Mouse (Mus musculus) heart, embryonic 15.5 days (tissue): Measurements from ENCODE around the gene Cep350. TPM values are rescaled to one million over a fixed set of nuclear protein-coding genes. Genes with fewer than 3 reads are reported as not detected.
"Not testable (repeated sequence)": the region's sequence is repeated elsewhere in the genome, so short reads cannot be mapped to it uniquely, and the experiment has no call there.

ENCODE experiments used
- ATAC-seq: fragments of 200-750 bp; cut with Nextera tagmentation; replicated peaks from 2 replicates; pipeline ENCODE4 v1.8.0; 2017; ENCODE audit warnings: low read depth, moderate TSS enrichment; ENCODE audit not compliant: insufficient number of reproducible peaks, insufficient read depth, low FRiP score
- H3K27ac ChIP-seq: fragments of 300-500 bp; sonication (generic); 2 replicates; pipeline ENCODE4 v1.5.1; 2015; ENCODE audit warnings: mild to moderate bottlenecking, inconsistent platforms
- H3K27me3 ChIP-seq: fragments of 300-500 bp; sonication (generic); 2 replicates; pipeline ENCODE4 v1.6.1; 2015; ENCODE audit warnings: inconsistent platforms
- H3K36me3 ChIP-seq: fragments of 300-500 bp; sonication (generic); 2 replicates; pipeline ENCODE4 v1.6.1; 2015; ENCODE audit warnings: mild to moderate bottlenecking, inconsistent platforms
- H3K4me1 ChIP-seq: fragments of 300-500 bp; sonication (generic); replicated peaks from 2 replicates; pipeline ENCODE4 v1.6.1; 2015; ENCODE audit warnings: inconsistent platforms
- H3K4me2 ChIP-seq: fragments of 300-500 bp; sonication (generic); 2 replicates; pipeline ENCODE4 v1.6.1; 2015; ENCODE audit warnings: inconsistent platforms, mild to moderate bottlenecking, moderate library complexity
- H3K4me3 ChIP-seq: fragments of 300-500 bp; sonication (generic); 2 replicates; pipeline ENCODE4 v1.5.1; 2015; ENCODE audit warnings: mild to moderate bottlenecking, inconsistent platforms
- H3K9ac ChIP-seq: fragments of 300-500 bp; sonication (generic); 2 replicates; pipeline ENCODE4 v1.6.1; 2015; ENCODE audit warnings: mild to moderate bottlenecking, inconsistent platforms
- H3K9me3 ChIP-seq: fragments of 300-500 bp; sonication (generic); replicated peaks from 2 replicates; pipeline ENCODE4 v1.6.1; 2016; ENCODE audit warnings: inconsistent platforms
- WGBS: fragments of 180-500 bp; shearing (Covaris S2); methylation state at CpG from one replicate; pipeline ENCODE4 v1.1.7; 2015; ENCODE audit warnings: mixed read lengths; 5-methylcytosine and 5-hydroxymethylcytosine counted together
- polyA plus RNA-seq: library from polyadenylated mRNA; unstranded; fragments of >200 nt; fragmentation: Nextera tagmentation; extraction: Ambion mirVana; gene quantifications from 2 replicates; pipeline ENCODE4 v1.2.1, GENCODE M21; 2015

The Cep350 gene
- polyA plus RNA-seq, 1 experiment from 2014 or later: 6.8 TPM

- not testable (repeated sequence) for H3K9ac ChIP-seq, H3K4me2 ChIP-seq, H3K4me1 ChIP-seq, ATAC-seq, H3K4me3 ChIP-seq, H3K27me3 ChIP-seq, H3K27ac ChIP-seq, H3K9me3 ChIP-seq
- 77% methylated on average over 3 of the region's 3 CpGs for WGBS
- H3K36me3 ChIP-seq: peaks cover 39% of the 10 kb centered on the region
Observed at GRCm38 (mm10) chr1:155882646-155883231, 90.3 kb downstream of the Cep350 start.

- H3K27me3 ChIP-seq: no peaks in the 10 kb centered on the region
- no peak for ATAC-seq
- peaks cover 55% of the 10 kb centered on the region for H3K36me3 ChIP-seq
Observed at GRCm38 (mm10) chr1:155879596-155879995, 93.5 kb downstream of the Cep350 start.

DNA sequence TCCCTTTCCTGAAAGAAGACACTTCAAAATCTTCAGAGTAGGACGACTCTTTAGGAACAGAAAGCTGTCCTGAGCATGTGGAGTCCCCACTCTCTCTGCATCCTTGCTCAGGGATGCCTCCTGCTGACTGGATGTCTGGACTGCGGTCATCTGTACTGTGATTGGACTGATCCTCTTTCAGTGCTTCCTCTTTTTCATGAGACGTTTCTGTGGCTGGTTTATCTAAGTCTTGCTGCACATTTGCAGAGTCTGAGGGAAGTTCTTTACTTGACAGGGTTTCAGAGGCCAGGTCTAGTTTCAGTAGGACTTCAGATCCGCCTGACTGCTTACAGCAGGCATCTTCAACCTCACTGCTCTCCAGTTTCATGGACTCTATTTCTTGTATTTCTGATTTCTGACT is 110.1 kb downstream of the Cep350 start:
- H3K9me3 ChIP-seq: no peaks in the 10 kb centered on the region
- no peaks in the 10 kb centered on the region for H3K4me1 ChIP-seq
- no peaks in the 10 kb centered on the region for H3K27me3 ChIP-seq
- WGBS: 60% methylated on average over 4 of the region's 4 CpGs
- no peak overlapping the region for H3K9ac ChIP-seq
- H3K4me3 ChIP-seq: no peak overlapping the region
- ATAC-seq: no peak
- H3K4me2 ChIP-seq: no peak overlapping the region
- H3K27ac ChIP-seq: no peak overlapping the region
- H3K36me3 ChIP-seq: peaks cover 76% of the 10 kb centered on the region

More at GRCm38 (mm10) chr1:155879596-155879995, 93.5 kb downstream of the Cep350 start:
- Histone ChIP-seq H3K4me1 (no peaks in the 10 kb centered on the region), H3K4me2 (no peak overlapping the region), H3K27ac (no peak overlapping the region), H3K9ac (no peak overlapping the region), H3K9me3 (no peaks in the 10 kb centered on the region), H3K4me3 (no peak overlapping the region)
- WGBS: 91% methylated on average over 3 of the region's 3 CpGs

GRCm38 (mm10) chr1:155854926-155855702 is 117.9 kb downstream of the Cep350 start:
- WGBS: 80% methylated on average over 7 of the region's 7 CpGs
- Histone ChIP-seq H3K4me2 (no peak overlapping the region), H3K4me1 (no peaks in the 10 kb centered on the region), H3K4me3 (no peak overlapping the region), H3K27me3 (no peaks in the 10 kb centered on the region), H3K27ac (no peak overlapping the region), H3K36me3 (peaks cover 52% of the 10 kb centered on the region), H3K9ac (no peak overlapping the region), H3K9me3 (no peaks in the 10 kb centered on the region)
- no peak for ATAC-seq

DNA sequence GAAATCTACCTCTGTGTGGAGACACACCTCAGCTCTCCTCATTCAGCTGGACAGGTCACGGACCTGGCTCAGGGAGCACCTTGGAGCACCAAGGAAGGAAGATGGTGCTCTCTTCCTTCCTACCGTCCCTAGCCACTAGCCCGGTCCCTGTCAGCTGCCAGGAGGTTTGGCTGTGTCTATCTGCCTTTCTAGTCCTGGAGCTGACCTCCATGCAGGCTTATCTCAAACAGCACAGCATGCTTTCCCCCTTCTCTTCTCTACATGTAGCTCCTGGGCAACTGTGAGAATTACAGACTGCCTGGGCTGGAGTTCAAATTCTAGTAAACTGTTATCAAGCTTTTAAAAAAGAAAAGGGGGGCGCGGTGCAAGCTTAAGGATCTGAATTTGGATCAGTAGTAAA is 120.0 kb downstream of the Cep350 start:
- 88% methylated on average over 5 of the region's 5 CpGs for WGBS
- Histone ChIP-seq H3K27ac (no peak overlapping the region), H3K36me3 (peaks cover 49% of the 10 kb centered on the region), H3K4me2 (no peak overlapping the region), H3K27me3 (no peaks in the 10 kb centered on the region), H3K4me3 (no peak overlapping the region), H3K9me3 (no peaks in the 10 kb centered on the region), H3K9ac (no peak overlapping the region), H3K4me1 (no peaks in the 10 kb centered on the region)
- no peak for ATAC-seq

DNA sequence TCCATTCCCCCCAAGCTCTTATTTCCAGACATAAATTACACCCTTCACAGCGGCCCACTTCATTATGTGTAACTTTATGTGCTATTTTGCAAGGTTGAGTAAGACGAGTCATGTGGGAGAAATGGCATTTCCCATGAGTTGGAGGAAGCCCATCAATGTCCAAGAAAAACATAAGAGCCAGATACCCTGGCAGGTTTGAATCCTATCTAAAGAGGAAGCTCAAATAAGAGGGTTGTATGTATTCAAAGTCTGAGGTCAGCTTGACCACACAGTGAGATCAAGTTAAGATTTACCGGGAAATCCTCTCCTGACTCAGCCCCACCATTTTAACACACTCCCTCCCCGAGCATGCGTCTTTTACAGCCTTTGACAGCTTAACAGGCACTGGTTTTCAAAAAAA is 128.8 kb downstream of the Cep350 start:
- H3K9me3 ChIP-seq: no peaks in the 10 kb centered on the region
- no peak overlapping the region for H3K9ac ChIP-seq
- H3K4me1 ChIP-seq: peaks cover 10% of the 10 kb centered on the region; the same call in 1 of the 2 replicates
- ATAC-seq: no peak
- H3K27ac ChIP-seq: no peak overlapping the region
- no peak overlapping the region for H3K4me3 ChIP-seq
- H3K4me2 ChIP-seq: no peak overlapping the region
- WGBS: 67% methylated on average over 5 of the region's 5 CpGs
- no peaks in the 10 kb centered on the region for H3K27me3 ChIP-seq
- peaks cover 27% of the 10 kb centered on the region for H3K36me3 ChIP-seq

GRCm38 (mm10) chr1:155843538-155843937 is 129.5 kb downstream of the Cep350 start:
- 60% methylated on average over 4 of the region's 4 CpGs for WGBS
- peaks cover 24% of the 10 kb centered on the region for H3K36me3 ChIP-seq
- H3K4me2 ChIP-seq: no peak overlapping the region
- ATAC-seq: no peak
- no peak overlapping the region for H3K27ac ChIP-seq
- H3K27me3 ChIP-seq: no peaks in the 10 kb centered on the region
- H3K9me3 ChIP-seq: no peaks in the 10 kb centered on the region
- no peak overlapping the region for H3K9ac ChIP-seq
- H3K4me3 ChIP-seq: no peak overlapping the region
- H3K4me1 ChIP-seq: peaks cover 10% of the 10 kb centered on the region; the same call in 1 of the 2 replicates

DNA sequence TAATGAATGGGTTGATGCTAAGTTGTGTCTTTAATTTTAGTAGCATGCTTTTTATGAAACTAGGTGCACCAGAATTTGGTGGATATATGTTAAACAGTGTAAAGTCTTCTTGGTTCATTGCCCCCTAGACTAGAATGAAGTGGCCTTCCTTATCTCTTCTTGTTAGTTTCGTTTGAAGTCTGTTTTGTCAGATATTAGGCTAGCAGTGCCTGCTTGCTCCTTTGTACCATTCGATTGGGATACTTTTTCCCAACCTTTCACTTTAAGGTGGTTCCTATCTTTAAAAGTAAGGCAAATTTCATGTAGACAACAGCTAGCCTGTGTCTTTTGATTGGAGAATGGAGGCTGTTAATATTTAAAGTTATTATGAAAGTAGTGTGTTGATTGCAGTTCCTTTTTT is 137.4 kb downstream of the Cep350 start:
- ATAC-seq: no peak
- H3K27ac ChIP-seq: no peak overlapping the region
- no peaks in the 10 kb centered on the region for H3K9me3 ChIP-seq
- H3K9ac ChIP-seq: no peak overlapping the region
- WGBS: 43% methylated on average over 2 of the region's 2 CpGs
- no peak overlapping the region for H3K4me2 ChIP-seq
- no peaks in the 10 kb centered on the region for H3K4me1 ChIP-seq
- no peaks in the 10 kb centered on the region; the same call in 1 of the 2 replicates for H3K36me3 ChIP-seq
- no peak overlapping the region for H3K4me3 ChIP-seq
- H3K27me3 ChIP-seq: no peaks in the 10 kb centered on the region

GRCm38 (mm10) chr1:155833610-155834009 is 139.4 kb downstream of the Cep350 start:
- Histone ChIP-seq H3K4me3 (no peak overlapping the region), H3K27ac (no peak overlapping the region), H3K9ac (no peak overlapping the region), H3K4me2 (no peak overlapping the region), H3K27me3 (no peaks in the 10 kb centered on the region), H3K9me3 (no peaks in the 10 kb centered on the region), H3K36me3 (no peaks in the 10 kb centered on the region), H3K4me1 (no peaks in the 10 kb centered on the region)
- ATAC-seq: no peak
- 86% methylated on average over 9 of the region's 9 CpGs for WGBS

DNA sequence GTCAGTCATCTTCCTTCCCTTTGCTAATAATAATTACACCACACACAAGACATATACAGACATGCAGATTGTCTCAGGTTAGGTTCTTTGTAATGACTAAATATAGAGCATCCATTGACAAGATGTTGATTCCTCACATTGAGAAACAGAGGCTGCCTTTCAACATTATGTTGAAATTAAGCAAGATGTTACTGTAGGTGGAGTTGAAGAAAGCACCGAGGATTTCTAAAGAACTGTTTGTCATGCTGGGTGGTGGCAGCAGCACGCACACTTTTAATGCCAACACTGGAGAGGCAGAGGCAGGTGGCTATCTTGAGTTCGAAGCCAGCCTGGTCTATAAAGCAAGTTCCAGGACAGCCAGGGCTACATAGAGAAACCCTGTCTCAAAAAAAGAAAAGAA is 141.1 kb downstream of the Cep350 start:
- no peak overlapping the region for H3K4me3 ChIP-seq
- H3K9me3 ChIP-seq: no peaks in the 10 kb centered on the region
- ATAC-seq: no peak
- H3K4me2 ChIP-seq: no peak overlapping the region
- no peaks in the 10 kb centered on the region for H3K36me3 ChIP-seq
- H3K4me1 ChIP-seq: no peaks in the 10 kb centered on the region
- no peak overlapping the region for H3K9ac ChIP-seq
- no peaks in the 10 kb centered on the region for H3K27me3 ChIP-seq
- 87% methylated on average over 3 of the region's 3 CpGs for WGBS
- no peak overlapping the region for H3K27ac ChIP-seq

- no peak for ATAC-seq
- Histone ChIP-seq H3K9ac (no peak overlapping the region), H3K4me2 (no peak overlapping the region), H3K27me3 (no peaks in the 10 kb centered on the region), H3K9me3 (no peaks in the 10 kb centered on the region), H3K27ac (no peak overlapping the region), H3K4me3 (no peak overlapping the region), H3K4me1 (no peaks in the 10 kb centered on the region), H3K36me3 (no peaks in the 10 kb centered on the region)
- 69% methylated on average over 6 of the region's 6 CpGs for WGBS
Observed at GRCm38 (mm10) chr1:155830861-155831260, 142.2 kb downstream of the Cep350 start.
